Mouse (Mus musculus) lung, postnatal 10 days (tissue): Measurements from ENCODE around the gene Birc5.
A peak's percentile ranks its signal among the peaks of the same experiment; 100 is the strongest.
"Not testable (repeated sequence)": the region's sequence is repeated elsewhere in the genome, so short reads cannot be mapped to it uniquely, and the experiment has no call there.

Experiments
- DNase-seq: peaks from one replicate; pipeline ENCODE4 v3.0.0; 2021

The Birc5 gene

GRCm38 (mm10) chr11:117827386-117827785 is 21.7 kb upstream of the Birc5 start:
- no peak for DNase-seq

GRCm38 (mm10) chr11:117828149-117828887 is 20.7 kb upstream of the Birc5 start:
- peak; percentile 59 for DNase-seq

DNA sequence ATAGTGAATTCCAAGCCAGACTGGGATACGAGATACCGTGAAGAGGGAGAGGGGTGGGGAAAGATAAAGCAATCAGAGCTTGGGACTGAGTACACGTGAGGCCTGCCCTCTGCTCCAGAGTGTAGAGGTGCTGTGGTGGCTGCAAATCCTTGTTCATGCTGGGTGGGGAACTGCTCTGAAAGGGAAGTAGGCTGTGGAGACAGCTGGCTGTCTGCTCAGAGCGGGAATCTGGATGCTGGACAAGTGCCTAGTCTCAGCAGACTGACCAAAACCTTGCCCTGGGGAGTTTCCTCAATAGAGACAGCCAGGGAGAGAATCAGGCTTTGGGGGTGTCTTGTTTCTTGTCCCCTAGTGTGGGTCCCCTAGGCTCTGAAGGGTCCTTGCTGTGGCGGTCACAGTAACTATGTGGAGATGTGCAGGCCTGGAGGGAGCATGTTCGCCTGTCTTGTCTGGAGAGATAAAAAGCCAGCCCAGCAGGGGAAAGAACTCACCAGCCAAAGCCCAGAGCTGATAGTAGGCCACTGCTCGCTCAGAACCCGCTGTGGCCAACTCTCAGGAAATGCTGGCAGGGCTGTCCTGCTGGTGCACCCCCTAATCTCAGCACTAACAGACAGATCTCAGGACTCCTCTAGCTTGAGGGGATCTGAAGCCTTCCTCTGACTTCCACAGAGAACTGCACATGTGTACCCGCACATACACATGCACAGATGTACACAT is 20.0 kb upstream of the Birc5 start:
- DNase-seq = peak; percentile 64

DNA sequence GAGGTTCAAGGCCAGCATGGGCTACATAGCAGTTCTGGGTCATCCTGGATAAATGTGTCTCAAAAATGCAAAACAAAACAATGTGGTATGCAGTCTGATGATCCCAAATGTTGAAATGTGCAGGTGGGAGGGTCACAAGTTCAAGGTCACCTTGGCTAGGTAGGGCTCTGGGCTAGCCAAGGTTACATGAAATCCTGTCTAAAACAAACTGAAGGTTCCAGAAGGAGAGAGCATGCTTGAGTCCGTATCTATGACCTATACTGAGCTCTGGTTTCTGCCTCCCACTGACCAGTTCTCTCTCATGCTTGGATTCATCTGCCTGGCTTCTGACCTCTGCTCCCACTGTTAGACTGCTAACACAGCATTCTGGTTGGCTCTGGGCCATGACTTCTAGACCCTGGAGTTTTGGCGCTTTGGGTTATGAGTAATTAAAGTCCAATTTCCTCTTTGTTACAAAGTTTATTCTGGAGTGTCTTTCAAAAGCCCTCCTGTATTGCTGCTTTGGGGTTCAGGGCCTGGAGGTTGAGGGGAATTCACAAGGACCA is 19.3 kb upstream of the Birc5 start:
- peak; percentile 70 for DNase-seq

- peak; percentile 56 for DNase-seq
These were observed 18.6 kb upstream of the Birc5 start for GRCm38 (mm10) chr11:117830401-117830800.

- DNase-seq = peak; percentile 87
These were observed 16.7 kb upstream of the Birc5 start for GRCm38 (mm10) chr11:117832086-117832969.

DNA sequence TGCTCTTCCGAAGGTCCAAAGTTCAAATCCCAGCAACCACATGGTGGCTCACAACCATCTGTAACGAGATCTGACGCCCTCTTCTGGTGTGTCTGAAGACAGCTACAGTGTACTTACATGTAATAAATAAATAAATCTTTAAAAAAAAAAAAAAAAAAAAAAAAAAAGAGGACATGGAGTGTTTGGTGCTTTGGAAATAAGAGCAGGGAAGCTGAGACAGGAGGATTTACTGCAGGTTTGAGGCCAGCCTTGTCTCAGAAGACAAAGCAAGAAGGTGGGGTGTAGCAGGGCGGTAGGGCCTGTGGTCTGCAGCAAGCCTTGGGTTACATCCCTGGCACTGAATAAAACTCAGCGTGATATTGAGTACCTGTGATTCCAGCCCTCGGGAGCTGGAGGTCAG is 15.5 kb upstream of the Birc5 start:
- not testable (repeated sequence) for DNase-seq

DNA sequence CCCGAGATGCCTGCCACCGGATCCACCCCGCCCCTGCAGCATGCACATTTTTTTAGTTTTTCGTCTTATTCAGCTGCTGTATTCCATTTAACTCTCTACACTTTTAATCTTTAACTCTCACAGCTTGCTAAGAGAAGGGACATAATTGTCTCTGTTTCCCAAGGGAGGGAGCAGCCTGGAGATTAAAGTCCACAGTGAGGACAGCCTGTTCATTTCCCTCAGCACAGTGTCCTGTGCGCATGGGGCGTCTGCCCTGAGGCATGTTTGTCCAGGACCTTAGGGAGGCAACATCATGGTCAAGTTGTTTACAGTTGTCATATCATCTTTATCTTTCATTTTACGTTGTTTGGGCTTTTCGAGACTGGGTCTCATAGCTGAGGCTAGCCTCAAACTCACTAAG is 15.0 kb upstream of the Birc5 start:
- no peak for DNase-seq

DNA sequence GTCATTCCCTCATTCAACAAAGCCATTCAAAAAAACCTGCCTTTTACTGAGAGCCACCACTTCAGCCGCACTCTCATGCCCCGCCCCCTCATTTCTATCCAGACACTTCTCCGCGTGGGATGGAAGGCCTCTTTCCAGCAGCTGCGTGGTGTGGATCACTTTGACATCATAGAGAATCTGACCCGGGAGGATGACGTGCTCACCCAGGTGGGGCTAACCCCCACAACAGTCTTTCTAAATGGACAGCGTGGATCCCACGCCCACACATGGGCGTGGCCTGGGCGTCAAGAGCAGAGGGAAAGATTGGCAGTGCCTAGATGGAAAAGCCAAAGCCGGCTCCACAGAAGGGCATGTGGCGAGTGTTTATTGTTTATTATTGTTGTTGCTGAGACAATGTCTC is 12.7 kb upstream of the Birc5 start:
- peak; percentile 71 for DNase-seq

- no peak for DNase-seq
These were observed 10.5 kb upstream of the Birc5 start for GRCm38 (mm10) chr11:117838572-117838971.

DNA sequence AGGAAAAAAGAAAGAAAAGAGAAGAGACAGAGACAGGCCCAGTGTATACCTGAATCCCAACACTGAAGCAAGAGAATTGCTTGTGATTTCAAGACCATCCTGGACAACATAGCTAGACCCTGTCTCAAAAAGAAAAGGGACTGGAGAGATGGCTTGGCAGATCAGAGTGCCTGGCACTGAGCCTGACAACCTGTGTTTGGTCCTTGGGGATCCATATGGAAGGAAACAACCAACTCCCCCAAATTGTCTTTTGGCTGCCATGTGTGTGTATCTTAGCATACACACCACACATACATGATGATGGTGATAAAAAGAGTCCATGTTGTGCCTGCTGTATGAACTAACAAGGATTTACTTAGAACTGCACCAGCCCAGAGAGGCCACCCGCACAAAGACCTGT is 10.0 kb upstream of the Birc5 start:
- DNase-seq = no peak

- no peak for DNase-seq
These were observed 8.1 kb upstream of the Birc5 start for GRCm38 (mm10) chr11:117840910-117841309.

GRCm38 (mm10) chr11:117843434-117843833 is 5.6 kb upstream of the Birc5 start:
- DNase-seq = no peak

- no peak for DNase-seq
These were observed 4.1 kb upstream of the Birc5 start for GRCm38 (mm10) chr11:117844997-117845396.

GRCm38 (mm10) chr11:117845651-117846050 is 3.4 kb upstream of the Birc5 start:
- DNase-seq = no peak

DNA sequence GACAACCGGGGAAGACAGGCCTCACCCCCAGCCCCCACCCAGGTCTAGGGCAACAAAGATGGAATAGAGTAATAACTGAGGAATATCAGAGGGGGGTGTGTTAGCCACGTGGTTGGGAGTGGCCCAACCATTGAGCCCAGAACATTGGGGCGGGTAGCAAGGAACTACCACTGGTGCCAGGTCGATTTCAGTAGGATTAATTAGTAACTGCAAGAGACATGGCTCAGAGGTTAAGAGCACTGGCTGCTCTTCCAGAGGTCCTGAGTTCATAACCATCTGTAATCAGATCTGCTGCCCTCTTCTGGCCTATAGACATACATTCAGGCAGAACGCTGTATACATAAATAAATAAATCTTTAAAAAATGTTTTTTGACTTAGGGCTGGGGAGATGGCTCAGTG is 2.4 kb upstream of the Birc5 start:
- DNase-seq = no peak

DNA sequence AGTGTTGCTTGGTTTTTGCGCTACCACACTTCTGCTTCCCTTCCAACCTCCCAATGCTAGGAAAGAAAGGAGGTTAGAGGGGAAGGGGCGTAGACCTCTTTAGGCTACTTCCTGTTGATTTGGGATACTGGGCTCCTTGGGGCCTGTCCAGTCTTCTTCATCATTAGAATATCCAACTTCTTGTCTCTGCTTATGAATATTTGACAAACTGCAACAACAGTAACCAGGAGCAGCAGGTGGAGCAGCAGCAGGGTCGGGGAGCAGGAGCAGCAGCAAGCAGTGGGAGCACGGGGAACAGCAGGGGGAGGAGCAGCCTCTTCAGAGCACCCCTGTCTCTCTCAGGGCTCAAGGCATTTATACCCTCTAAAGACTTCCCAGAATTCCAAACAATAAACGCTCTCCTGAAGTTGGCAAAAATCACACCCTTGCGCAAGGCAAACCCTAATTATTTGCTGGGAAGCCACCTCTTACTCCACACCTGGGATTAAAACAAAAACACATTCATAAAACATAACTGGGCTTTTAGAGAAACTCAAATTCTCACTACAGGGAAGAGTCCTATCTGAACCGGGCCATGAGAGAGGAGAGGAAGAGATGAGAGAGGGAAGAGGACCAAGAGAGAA is 1.3 kb upstream of the Birc5 start:
- no peak for DNase-seq

DNA sequence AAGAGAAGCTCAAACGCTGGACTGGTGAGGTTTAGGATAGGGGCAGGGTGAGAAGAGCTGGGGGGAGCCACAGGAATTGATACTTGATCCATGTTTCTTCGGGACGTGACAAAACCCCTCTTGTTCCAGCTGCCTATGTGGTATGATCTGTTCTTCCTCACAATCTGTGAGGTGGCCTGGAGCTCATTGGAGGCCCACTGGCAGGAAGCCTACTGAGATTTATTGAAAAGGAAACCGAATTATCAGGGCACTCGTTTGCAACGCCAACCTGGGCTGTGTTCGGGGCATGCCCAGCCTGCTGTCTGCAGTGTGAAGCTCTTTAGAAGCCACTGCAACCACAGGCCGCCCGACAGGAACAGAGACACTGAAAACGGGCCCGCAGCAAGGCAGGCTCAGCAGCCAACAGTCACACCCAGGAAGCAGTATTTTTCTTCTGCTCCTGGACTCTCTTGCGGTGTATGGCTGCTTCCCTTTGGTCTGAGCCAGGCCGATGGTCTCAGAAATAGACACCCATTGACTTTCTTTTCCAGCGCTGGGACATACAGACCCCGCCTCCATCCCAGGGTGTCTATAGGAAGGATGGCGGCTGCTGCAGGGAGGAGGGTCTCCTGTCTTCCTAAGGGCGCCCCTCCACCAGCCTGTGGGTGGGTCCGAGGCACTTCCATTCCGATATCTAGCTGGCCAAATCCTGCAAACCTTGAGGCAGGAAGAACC is 623 bp upstream of the Birc5 start:
- DNase-seq = peak; percentile 57

GRCm38 (mm10) chr11:117852875-117853274 is 3.8 kb downstream of the Birc5 start:
- no peak for DNase-seq

- DNase-seq = no peak
These were observed 5.2 kb downstream of the Birc5 start for GRCm38 (mm10) chr11:117854241-117854640.

DNA sequence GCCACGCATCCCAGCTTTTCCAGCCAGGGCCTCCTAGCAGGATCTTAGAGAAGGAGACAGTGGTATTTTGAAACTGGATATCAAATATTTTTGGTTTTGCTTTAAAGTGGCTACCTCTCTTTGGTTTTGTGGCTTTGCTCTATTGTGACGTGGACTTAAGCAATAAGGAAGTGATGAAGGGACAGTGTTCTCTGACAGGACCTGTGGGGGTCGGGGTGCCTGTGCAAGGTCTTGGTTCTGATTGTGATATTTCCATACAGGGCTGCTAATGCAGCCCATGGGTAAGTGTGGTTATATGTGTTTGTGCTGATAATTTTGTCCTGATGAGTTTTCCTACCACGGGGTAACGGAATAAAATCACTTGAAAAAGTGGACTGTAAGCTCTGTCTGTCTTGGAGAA is 6.3 kb downstream of the Birc5 start:
- DNase-seq = no peak

DNA sequence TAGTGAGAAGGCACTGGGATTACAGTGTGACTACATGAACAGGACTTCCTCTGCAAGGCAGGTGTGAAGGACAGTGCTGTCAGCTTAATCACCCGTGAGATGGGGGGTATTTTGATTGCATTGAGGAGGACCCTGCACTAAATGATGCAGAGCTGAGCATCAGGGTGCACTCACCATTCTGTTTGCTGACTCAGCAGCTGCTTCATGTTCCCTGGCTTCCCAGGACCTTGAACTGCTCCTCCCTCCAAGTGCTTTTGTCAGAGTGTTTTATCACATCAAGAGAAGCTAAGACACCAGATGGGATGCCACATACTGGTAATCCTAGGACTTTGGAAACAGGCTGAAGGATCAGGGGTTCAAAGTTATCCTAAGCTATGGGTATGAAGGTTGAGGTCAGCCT is 6.9 kb downstream of the Birc5 start:
- no peak for DNase-seq
